Mouse (Mus musculus): ENCODE results near the gene Zap70.

Zap70 gene

GRCm38 (mm10) chr1:36830913-36831866, 69.6 kb downstream of the Zap70 start:
- DNase-seq (ENCODE audit: low spot score) = no peak
